Mouse (Mus musculus) spleen, postnatal 10 days (tissue): ENCODE results near the gene Tmprss13.
A peak's percentile ranks its signal among the peaks of the same experiment; 100 is the strongest.

Experiments used
- DNase-seq, 2 experiments: peaks; one replicate each; pipeline ENCODE4 v3.0.0; 2021 to 2022; ENCODE audit warnings: low spot score in 2 of 2

Tmprss13 gene

DNA sequence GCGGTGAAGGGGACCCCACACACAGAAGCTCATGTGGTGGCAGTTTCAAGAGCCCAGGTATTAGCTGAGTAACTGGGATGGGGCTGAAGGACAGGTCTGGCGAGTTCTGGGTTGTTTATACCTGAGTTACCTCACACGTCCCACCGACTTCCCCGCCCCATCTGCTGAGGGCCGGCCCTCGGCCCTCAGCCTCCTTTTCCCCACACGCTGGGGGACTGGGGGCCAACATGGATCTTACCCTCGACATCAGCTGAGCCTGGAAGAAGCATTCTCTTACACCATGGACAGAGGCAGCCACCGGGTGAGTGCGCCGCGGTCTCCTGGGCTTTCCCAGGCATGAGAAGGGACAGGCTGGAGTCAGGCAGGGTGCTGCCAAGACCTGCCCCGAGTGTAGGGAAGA, at the start of gene Tmprss13:
Tmprss13 (plus strand) TSS at position 246 of the 400 bp plus-strand sequence.
- no peak for DNase-seq

GRCm38 (mm10) chr9:45272213-45272612, 46.7 kb upstream of the Tmprss13 start:
- DNase-seq, result peak in 1 of 2 experiments; percentile 48

- peak in 1 of 2 experiments; percentile 25 for DNase-seq
These were observed 44.7 kb upstream of the Tmprss13 start for GRCm38 (mm10) chr9:45274218-45274617.

- no peak for DNase-seq
These were observed 44.3 kb upstream of the Tmprss13 start for GRCm38 (mm10) chr9:45274635-45275034.

DNA sequence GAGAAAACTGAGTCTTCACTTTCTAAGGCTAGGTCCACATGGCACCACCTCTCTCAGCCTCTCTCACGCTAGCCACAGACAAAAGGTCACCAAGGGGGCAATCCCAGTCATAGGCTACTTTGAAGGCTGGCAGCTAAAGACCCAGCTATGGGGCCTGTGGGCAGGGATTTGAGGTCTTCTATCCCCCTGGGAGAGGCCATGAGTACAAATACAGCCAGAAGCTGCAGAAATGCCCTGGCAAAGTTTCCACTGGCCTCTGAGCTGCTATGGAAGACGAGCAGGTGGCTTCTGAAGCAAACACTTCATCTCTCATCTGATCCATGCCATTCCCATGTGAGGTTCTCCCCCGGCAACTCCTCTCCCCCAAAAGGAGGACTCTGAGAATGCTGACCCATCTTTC, 38.8 kb upstream of the Tmprss13 start:
- no peak for DNase-seq

GRCm38 (mm10) chr9:45280891-45281290, 38.0 kb upstream of the Tmprss13 start:
- DNase-seq, result no peak

DNA sequence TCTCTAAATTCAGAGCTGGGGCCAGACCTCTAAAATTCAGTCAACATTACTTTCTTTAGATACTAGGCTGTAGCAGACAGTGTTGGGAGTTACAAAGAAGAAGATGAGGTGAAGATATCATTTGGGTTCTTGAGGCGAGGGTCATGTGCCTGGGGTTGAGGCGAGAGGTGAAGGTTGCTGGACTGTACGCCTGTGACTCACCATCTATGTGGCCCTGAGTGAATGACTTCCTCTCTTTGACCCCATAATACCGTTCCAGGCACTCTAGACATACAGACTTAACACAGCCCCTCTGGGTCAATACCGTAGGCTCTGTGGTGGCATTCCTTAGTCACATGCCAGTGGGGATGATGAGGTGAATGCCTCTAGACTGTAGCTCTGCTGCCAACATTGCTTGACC, 36.4 kb upstream of the Tmprss13 start:
- no peak for DNase-seq

GRCm38 (mm10) chr9:45291481-45292168, 27.3 kb upstream of the Tmprss13 start:
- no peak for DNase-seq

GRCm38 (mm10) chr9:45294210-45295011, 24.5 kb upstream of the Tmprss13 start:
- no peak for DNase-seq

DNA sequence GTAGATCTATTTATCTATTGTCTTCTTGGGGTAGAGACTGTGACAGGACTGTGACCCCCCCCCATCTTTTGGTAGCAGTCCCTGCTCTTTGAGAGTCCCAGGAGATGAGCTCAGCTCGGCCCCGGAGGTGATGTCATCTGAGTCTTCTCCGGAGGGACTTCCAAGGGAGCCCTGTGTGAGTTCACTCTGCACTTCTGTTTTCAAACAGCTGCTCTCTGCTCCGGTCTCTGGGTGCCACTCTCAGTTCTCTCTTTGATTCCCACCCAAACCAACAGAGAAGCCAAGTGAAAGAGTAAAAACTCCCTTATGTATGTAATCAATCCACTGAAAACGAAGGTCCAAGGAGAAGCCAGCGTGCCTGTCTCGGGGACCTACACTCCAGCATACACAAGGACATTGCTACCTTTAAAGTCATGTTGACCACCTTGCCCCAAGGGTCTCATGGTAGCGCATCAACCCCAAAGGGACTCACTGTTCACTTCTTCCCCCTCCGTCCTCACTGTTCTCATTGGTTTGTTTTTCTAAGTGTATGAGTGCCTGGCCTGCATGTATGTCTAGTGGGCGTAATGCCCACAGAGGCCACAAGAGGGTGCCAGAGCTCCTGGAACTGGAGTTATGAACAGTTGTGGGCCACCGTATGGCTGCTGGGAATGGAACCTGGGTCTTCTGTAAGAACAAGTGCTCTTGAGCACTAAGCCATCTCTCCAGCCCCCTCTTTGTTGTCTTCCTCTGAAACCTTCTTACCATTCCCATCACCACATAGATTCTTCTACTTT, 19.5 kb upstream of the Tmprss13 start:
- peak; percentile 44 to 75 for DNase-seq

DNA sequence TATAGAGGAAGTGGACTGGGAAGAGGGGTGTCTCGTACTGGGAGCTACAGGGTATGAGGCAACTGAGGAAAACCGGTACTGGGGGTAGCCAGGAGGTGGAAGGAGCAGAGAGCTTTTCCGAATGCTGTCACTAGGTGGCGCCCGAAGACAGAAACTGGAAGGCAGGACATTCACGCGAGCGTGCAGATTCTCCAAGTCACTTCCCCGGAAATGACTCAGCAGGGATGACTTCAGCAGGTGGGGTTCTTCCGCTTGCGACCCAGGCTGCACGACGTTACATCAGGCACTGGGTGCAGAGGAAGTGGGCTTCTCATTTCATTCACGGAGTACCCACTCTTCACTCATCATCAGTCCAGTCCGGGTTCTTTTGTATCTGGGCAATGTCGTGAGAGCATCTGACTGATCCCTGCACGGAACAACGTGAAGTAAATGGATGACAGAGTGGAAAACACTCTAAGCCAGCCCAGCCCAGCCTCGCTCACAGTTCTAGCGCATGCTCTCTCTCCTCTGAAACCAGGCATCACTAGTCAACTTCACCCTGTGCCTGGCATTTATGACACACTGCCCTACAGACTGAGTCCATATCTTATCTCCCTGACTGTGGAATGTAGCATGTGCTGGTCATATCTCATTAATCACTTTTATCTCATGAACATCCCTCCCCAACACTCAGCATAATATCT, 18.3 kb upstream of the Tmprss13 start:
- peak; percentile 80 to 91 for DNase-seq

- DNase-seq, result no peak
These were observed 17.1 kb upstream of the Tmprss13 start for GRCm38 (mm10) chr9:45301771-45302170.

DNA sequence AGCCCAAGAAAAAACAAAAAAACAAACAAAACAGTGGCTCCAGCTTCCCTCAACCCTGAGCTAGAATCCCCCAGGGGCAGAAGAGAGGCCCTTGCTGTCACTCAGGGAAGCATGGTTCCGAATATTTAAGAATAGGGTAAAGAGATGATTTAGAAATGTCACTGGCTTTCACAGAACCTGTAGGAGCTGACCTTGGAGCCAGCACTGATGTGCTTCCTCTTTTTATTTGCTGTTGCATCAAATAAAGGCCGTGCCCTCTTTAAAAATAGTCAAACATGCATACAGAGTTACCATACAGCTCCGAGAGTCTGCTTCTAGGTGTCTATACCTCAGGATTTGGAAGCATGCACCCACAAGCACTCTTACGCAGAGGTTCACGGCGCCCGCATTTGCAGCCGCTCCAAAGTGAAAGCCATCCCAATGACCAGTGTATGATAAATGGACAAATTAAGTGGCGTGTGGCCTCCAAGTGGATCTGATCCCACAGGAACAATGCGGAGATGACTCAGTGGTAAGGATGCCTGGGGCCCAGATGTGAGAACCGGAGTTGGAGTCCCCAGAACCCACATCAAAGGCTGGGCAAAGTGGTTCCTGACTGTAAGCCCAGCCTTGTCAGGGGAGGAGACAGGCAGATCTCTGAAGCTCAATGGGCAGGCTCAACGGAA, 12.0 kb upstream of the Tmprss13 start:
- DNase-seq, result no peak

DNA sequence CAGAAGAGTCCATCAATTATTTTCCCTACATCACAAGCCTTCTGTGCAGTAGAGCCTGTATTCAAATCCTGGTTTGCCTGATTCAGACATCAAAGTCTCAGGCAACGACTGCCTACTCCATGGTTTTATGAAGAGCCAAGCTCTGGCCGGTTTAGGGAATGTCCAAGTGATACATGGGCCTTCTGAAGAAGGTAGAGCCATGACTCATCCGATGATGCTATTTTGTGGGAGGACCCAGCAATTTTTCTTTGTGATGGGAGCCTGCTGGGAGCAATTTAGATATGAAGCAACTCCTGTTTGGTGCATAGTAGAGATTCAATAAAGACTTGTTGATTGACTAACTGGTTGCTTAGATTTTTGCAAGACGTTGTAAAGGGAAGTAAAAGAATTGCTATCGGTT, 10.4 kb upstream of the Tmprss13 start:
- DNase-seq, result no peak

DNA sequence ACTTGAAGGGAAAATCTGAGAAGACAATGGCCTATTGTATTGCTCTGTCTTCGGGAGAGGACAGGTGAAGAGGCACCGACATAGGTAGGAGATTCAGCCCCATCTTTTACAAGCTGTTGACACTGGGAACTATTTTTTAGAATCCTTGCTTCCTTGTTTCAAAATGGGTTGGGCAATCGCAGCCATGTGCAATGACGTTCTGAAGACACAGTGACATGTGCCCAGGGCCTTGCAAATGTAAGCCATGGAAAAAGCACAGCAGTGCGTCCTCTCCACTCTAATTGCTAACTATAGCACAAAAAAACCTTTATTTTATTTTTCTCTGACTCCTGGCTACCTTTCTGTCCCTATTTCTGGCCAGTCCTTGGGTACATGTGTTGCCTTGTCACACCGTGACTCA, 7.0 kb upstream of the Tmprss13 start:
- no peak for DNase-seq

DNA sequence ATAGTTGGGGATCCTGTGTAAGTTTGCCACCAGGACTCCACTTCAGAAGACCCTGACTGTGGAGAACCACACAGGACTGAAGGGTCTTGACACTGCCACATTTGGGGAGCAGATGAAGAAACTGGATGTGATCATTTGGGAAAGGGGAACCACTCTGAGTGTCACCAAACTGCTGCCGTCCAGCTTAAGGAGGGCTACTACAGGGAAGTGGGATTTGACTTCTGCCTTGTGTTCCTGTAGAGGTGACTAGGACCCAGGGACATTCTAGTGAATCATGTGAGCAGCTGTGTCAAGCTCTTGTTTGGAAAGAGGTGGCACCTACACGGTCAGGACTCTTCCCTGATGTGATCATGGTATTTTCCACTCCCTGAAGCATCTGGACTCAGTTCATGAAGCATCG, 5.0 kb upstream of the Tmprss13 start:
- DNase-seq, result no peak

DNA sequence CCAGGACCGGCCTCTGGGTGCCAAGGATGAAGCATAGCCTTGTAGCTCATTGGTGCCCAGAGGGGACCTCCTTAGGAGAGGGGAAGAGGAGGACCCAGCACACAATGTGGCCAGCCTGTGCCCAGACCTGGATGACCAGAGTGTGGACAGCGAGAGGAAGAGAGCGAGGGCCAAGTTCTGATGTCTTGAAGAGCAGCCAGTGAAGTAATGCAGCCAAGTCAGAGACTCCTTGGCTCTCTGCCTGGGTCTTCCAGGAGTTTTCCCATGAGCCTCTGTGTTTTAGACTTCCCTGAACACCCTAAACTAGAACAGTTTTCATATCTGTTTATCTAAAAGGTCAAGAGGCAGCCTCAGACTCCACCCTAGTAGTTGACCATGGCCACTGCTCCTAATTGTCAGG, 1.3 kb upstream of the Tmprss13 start:
- no peak for DNase-seq

DNA sequence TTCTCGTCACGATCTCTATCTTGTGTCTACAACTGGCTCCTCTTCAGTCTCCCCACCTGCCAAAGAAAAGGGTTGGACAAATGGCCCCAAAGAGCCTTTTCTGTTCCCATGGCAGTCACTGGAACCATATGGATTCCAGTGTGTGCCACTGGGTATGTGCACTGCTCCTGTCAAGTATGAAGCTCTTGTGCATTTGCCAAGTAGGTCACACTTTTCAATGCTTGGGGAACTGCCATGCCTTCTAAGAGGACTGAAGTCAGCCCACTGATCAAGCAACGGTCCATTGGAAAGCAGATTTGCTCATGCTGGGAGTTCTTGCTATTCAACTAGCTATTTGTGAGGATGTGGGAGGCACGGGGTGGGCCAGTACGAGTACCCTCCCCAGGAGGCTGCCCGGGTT, 2.6 kb downstream of the Tmprss13 start:
- DNase-seq, result no peak

DNA sequence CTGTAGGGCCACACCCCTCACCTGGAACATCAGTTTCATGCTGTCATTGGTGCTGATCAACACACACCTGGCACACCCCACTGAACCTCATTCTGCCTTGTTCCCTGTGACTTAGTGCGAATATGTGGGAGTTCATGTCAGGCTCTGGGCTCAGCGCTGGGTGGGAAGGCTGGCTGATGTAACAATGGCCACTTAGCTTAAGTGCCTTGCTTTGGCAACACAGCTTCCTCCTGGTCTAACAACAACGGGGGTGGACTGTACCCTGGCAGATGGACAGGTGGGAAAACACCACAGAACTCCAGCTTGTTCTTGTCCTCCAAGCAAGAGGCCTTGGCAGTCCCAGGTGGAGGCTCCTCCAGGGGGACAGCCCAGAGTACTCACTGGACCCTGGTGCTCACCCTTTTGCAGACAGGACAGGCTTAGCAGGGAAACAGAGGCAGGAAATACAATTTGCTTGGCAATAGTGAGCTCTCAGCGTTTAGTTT, 3.1 kb downstream of the Tmprss13 start:
- DNase-seq, result no peak

- no peak for DNase-seq
These were observed 7.5 kb downstream of the Tmprss13 start for GRCm38 (mm10) chr9:45326390-45326789.

DNA sequence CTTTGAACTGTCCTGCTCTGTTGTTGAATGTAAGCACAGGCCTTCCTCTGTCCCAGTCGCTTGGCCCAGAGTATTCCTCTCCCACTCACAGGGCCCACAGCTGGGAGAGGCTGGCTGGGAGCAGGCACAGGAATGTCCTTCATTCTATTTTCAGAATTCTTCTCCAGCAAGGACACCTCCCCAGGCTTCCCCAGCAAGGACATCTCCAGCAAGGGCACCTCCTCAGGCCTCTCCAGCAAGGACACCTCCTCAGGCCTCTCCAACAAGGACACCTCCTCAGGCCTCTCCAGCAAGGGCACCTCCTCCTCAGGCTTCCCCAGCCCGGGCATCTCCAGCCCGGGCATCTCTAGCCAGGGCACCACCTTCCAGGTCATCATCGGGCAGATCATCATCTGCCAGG, 9.4 kb downstream of the Tmprss13 start:
- DNase-seq, result no peak
